Mouse (Mus musculus): ENCODE results near the gene Ltb4r1.

Gene Ltb4r1

GRCm38 (mm10) chr14:55785195-55785594 is 19.4 kb downstream of the Ltb4r1 start:
- no peak for DNase-seq (ENCODE audit: low spot score)

GRCm38 (mm10) chr14:55787731-55788130 is 22.0 kb downstream of the Ltb4r1 start:
- DNase-seq (ENCODE audit: low spot score): no peak

GRCm38 (mm10) chr14:55788256-55789050 is 22.7 kb downstream of the Ltb4r1 start, which contains the start of gene Ripk3:
Ripk3 (minus strand) TSS chr14:55788865.
- DNase-seq (ENCODE audit: low spot score): peak; percentile 64

- DNase-seq (ENCODE audit: low spot score): no peak
These were observed 27.7 kb downstream of the Ltb4r1 start for GRCm38 (mm10) chr14:55793461-55793860.

- DNase-seq (ENCODE audit: low spot score): no peak
These were observed 28.2 kb downstream of the Ltb4r1 start for GRCm38 (mm10) chr14:55793946-55794345.

- peak; percentile 57 for DNase-seq (ENCODE audit: low spot score)
These were observed 29.8 kb downstream of the Ltb4r1 start for GRCm38 (mm10) chr14:55795380-55796163.

GRCm38 (mm10) chr14:55814885-55815284 is 49.1 kb downstream of the Ltb4r1 start:
- DNase-seq (ENCODE audit: low spot score): peak; percentile 84

GRCm38 (mm10) chr14:55815310-55815751 is 49.6 kb downstream of the Ltb4r1 start:
- peak; percentile 84 for DNase-seq (ENCODE audit: low spot score)
